Mouse (Mus musculus) olfactory bulb, adult 2 months (tissue): ENCODE results near the gene Magt1. TPM values are rescaled to one million over a fixed set of nuclear protein-coding genes. Genes with fewer than 3 reads are reported as not detected.
"Not testable (repeated sequence)": the region's sequence is repeated elsewhere in the genome, so short reads cannot be mapped to it uniquely, and the experiment has no call there.

Experiments
- H3K27ac ChIP-seq: fragments of 200-500 bp; 2 replicates; pipeline ENCODE4 v1.5.1; 2012; ENCODE audit warnings: low read depth, low read length; ENCODE audit not compliant: insufficient read depth
- H3K4me1 ChIP-seq: fragments of 200-500 bp; 2 replicates; pipeline ENCODE4 v1.6.1; 2012; ENCODE audit warnings: low read length; ENCODE audit not compliant: control insufficient read depth, insufficient read depth
- H3K4me3 ChIP-seq: fragments of 200-500 bp; 2 replicates; pipeline ENCODE4 v1.5.1; 2012; ENCODE audit warnings: mild to moderate bottlenecking, low read depth, low read length, moderate library complexity; ENCODE audit not compliant: insufficient read depth
- CTCF ChIP-seq: fragments of 200-500 bp; IDR thresholded peaks from 2 replicates; pipeline ENCODE4 v1.5.1; 2012; ENCODE audit warnings: low read depth, mild to moderate bottlenecking, low read length, moderate library complexity; ENCODE audit not compliant: insufficient read depth
- POLR2A ChIP-seq: fragments of 200-500 bp; IDR thresholded peaks from 2 replicates; pipeline ENCODE4 v1.6.1; 2012; ENCODE audit warnings: mild to moderate bottlenecking, low read depth, low read length, moderate library complexity; ENCODE audit not compliant: insufficient read depth
- WGBS: fragments of 180-500 bp; shearing (Covaris S2); methylation state at CpG from one replicate; pipeline ENCODE4 v1.1.7; 2018; 5-methylcytosine and 5-hydroxymethylcytosine counted together
- polyA plus RNA-seq: library from polyadenylated mRNA; stranded (reverse); fragments of >200 nt; gene quantifications from 2 replicates; pipeline ENCODE4 v1.2.4, GENCODE M21; 2012; ENCODE audit warnings: low replicate concordance; ENCODE audit not compliant: missing spikeins, insufficient read depth, insufficient read length

Magt1 gene
- polyA plus RNA-seq, 1 experiment: not detected

GRCm38 (mm10) chrX:106027343-106027674, 15.6 kb upstream of the Magt1 start:
- peak overlapping the region; percentile 78 for H3K4me3 ChIP-seq
- H3K27ac ChIP-seq: peak overlapping the region; percentile 27; the same call in 1 of the 2 replicates
- TF ChIP-seq CTCF (no peak), POLR2A (no peak)
- WGBS: 20% methylated on average over 8 of the region's 8 CpGs
- H3K4me1 ChIP-seq: no peaks in the 10 kb centered on the region

DNA sequence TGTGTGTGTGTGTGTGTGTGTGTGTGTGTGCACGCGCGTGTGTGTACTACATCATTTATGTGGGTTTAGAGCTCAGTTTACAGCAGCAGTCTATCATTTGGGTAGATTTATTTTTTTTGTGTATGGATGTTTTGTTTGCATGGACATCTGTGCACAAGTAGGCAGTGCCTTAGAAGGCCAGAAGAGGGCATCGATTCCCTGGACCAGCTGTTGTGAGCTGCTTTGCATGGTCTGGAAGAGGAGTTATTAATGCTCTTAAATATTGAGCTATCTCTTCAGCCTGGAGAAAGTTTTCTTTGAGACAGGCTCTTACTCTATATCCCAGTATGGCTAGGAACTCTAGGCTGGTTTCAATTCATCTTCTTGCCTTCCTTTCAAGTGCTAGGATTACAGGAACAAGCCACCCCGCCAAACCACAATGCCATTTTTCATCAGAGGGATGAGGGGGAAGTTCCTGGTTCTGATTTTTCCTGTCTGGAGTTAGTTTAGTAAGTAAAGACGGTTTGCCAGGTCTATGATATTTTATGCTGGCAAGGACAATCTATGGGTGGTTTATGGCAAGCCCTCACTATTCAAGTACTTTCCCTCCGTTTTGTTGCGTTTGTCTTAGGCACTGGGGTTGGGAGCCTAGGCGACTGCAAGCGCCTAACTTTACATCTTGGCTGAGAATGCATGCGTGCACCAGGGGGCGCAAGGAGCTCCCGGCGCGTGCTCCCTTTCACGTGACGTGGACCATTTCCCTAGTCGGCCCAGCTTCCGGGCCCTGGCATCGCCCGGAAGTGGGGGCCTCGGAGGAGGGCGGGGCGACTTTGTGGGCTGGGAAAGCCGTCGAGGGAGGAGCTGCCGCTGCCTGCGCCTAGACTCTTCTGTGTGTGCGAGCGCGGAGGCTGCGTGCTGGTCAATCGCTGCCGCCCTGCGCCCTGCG, 15.0 kb upstream of the Magt1 start, which contains the start of gene Atp7a:
TSS of gene Atp7a (plus strand) at position 859 of the 925 bp plus-strand sequence.
- Histone ChIP-seq H3K4me3 (peak within 1 kb of the TSS; percentile 78), H3K27ac (peak within 1 kb of the TSS; percentile 27; the same call in 1 of the 2 replicates), H3K4me1 (no peaks in the 10 kb centered on the region)
- 17% methylated on average over 36 of the region's 36 CpGs for WGBS
- TF ChIP-seq CTCF (peak; percentile 65), POLR2A (peak; percentile 53)

- no peak overlapping the region for H3K27ac ChIP-seq
- TF ChIP-seq POLR2A (no peak), CTCF (no peak)
- whole genome bisulfite sequencing: 77% methylated on average over 4 of the region's 4 CpGs
- H3K4me1 ChIP-seq: no peaks in the 10 kb centered on the region
- no peak overlapping the region for H3K4me3 ChIP-seq
Measured at GRCm38 (mm10) chrX:106017516-106017915, 5.8 kb upstream of the Magt1 start.

DNA sequence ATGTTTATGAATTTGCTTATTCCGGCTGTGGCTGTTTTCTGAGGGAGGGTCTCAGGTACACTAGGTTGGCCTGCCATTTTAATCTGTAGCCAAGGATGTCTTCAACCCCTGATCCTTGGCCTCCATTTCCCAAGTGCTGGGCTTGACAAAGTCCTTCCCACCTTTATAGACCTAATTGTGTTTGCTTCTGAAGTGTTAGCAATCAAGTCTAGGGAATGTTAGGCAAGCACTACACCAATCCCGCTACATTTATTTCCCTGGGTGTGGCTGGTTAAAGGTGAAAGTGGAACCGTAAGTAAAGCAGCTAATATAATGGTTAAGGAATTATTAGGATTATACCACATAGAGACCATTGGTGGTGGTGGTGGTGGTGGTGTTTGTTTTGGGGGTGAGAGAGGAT, 5.4 kb upstream of the Magt1 start:
- Histone ChIP-seq H3K4me3 (no peak overlapping the region), H3K4me1 (no peaks in the 10 kb centered on the region), H3K27ac (no peak overlapping the region)
- 82% methylated on average over 3 of the region's 3 CpGs for WGBS
- TF ChIP-seq CTCF: no peak
- TF ChIP-seq POLR2A: no peak

GRCm38 (mm10) chrX:106015571-106016322, 4.0 kb upstream of the Magt1 start, which contains the start of gene Cox7b:
Cox7b (plus strand) TSS chrX:106015700.
- TF ChIP-seq POLR2A: no peak
- TF ChIP-seq CTCF: no peak
- H3K27ac ChIP-seq: peak within 1 kb of the TSS; percentile 85
- WGBS: 14% methylated on average over 26 of the region's 26 CpGs

DNA sequence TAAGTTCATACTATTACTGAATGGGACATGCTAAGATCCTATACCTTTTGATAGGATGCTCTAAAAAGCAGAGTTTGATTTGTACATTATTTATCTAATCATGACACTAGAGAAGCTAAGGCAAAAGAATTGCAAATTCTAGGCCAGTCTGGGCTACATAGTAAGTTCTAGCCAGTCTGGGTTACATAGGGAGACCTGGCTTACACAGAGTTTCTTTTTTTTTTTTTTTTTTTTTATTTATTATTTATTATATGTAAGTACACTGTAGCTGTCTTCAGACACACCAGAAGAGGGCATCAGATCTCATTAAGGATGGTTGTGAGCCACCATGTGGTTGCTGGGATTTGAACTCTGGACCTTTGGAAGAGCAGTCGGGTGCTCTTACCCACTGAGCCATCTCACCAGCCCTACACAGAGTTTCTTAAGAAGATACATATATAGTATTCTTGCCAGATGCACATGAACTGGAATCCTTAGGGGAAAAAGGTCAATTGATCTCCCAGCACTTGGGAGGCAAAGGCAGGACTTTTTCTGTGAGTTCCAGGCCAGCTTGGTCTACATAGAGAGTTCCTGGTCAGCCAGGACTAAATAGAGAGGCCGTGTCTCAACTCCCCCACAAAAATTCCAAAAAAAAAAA, 3.2 kb upstream of the Magt1 start:
- not testable (repeated sequence) for H3K4me1 ChIP-seq, H3K27ac ChIP-seq, H3K4me3 ChIP-seq
- WGBS: 56% methylated on average over 2 of the region's 2 CpGs

More at GRCm38 (mm10) chrX:106015571-106016322, 4.0 kb upstream of the Magt1 start, which contains the start of gene Cox7b:
- Histone ChIP-seq H3K4me1 (no peaks in the 10 kb centered on the region), H3K4me3 (peak within 1 kb of the TSS; percentile 91)

GRCm38 (mm10) chrX:106013217-106013616, 1.5 kb upstream of the Magt1 start:
- no peak for TF ChIP-seq CTCF
- H3K4me1 ChIP-seq: no peaks in the 10 kb centered on the region
- WGBS: 31% methylated on average over 2 of the region's 2 CpGs
- H3K4me3 ChIP-seq: no peak overlapping the region
- H3K27ac ChIP-seq: no peak overlapping the region

GRCm38 (mm10) chrX:106012559-106012958, 853 bp upstream of the Magt1 start:
- H3K4me3 ChIP-seq: no peak overlapping the region

More at GRCm38 (mm10) chrX:106012559-106012958, 853 bp upstream of the Magt1 start:
- H3K4me1 ChIP-seq: no peaks in the 10 kb centered on the region
- TF ChIP-seq POLR2A: no peak
- no peak for TF ChIP-seq CTCF
- peak overlapping the region; percentile 70; the same call in 1 of the 2 replicates for H3K27ac ChIP-seq
- WGBS: 69% methylated on average over 3 of the region's 3 CpGs
